Mouse (Mus musculus) lung, postnatal 0 days (tissue): ENCODE data around the gene Gm3029. TPM values are rescaled to one million over a fixed set of nuclear protein-coding genes. Genes with fewer than 3 reads are reported as not detected.
"Not testable (repeated sequence)": the region's sequence is repeated elsewhere in the genome, so short reads cannot be mapped to it uniquely, and the experiment has no call there.

ENCODE experiments used
- ATAC-seq: fragments of 200-750 bp; cut with Nextera tagmentation; 2 replicates; pipeline ENCODE4 v1.8.0; 2017; ENCODE audit warnings: moderate library complexity
- DNase-seq: peaks from one replicate; pipeline ENCODE4 v3.0.0-alpha.2; 2016; ENCODE audit warnings: low spot score
- H3K27ac ChIP-seq: fragments of 300-500 bp; sonication (generic); 2 replicates; pipeline ENCODE4 v1.5.1; 2014; ENCODE audit warnings: antibody characterized with exemption, mild to moderate bottlenecking, low read length, mixed read lengths
- H3K27me3 ChIP-seq: fragments of 300-500 bp; sonication (generic); replicated peaks from 2 replicates; pipeline ENCODE4 v1.6.1; 2014; ENCODE audit warnings: low read length, mixed read lengths; ENCODE audit not compliant: insufficient read depth
- H3K36me3 ChIP-seq: fragments of 300-500 bp; sonication (generic); 2 replicates; pipeline ENCODE4 v1.6.1; 2014; ENCODE audit warnings: low read length, mixed read lengths; ENCODE audit not compliant: insufficient read depth
- H3K4me1 ChIP-seq: fragments of 300-500 bp; sonication (generic); 2 replicates; pipeline ENCODE4 v1.6.1; 2014; ENCODE audit warnings: antibody characterized with exemption, low read depth, low read length, mixed read lengths; ENCODE audit not compliant: insufficient read depth
- H3K4me2 ChIP-seq: fragments of 300-500 bp; sonication (generic); replicated peaks from 2 replicates; pipeline ENCODE4 v1.6.1; 2014; ENCODE audit warnings: low read depth, mild to moderate bottlenecking, low read length, moderate library complexity, mixed read lengths
- H3K4me3 ChIP-seq: fragments of 300-500 bp; sonication (generic); 2 replicates; pipeline ENCODE4 v1.5.1; 2014; ENCODE audit warnings: low read depth, low read length
- H3K9ac ChIP-seq: fragments of 300-500 bp; sonication (generic); replicated peaks from 2 replicates; pipeline ENCODE4 v1.6.1; 2014; ENCODE audit warnings: low read depth, mild to moderate bottlenecking
- H3K9me3 ChIP-seq: fragments of 300-500 bp; sonication (generic); 2 replicates; pipeline ENCODE4 v1.6.1; 2016; ENCODE audit warnings: low read length, mixed read lengths
- WGBS: fragments of 180-500 bp; shearing (Covaris S2); extraction: QIAGEN DNeasy Blood & Tissue Kit; methylation state at CpG from one replicate; pipeline ENCODE4 v1.1.7; 2014; 5-methylcytosine and 5-hydroxymethylcytosine counted together
- polyA plus RNA-seq: library from polyadenylated mRNA; unstranded; fragments of >200 nt; fragmentation: Nextera tagmentation; extraction: Ambion mirVana; gene quantifications from 2 replicates; pipeline ENCODE4 v1.2.1, GENCODE M21; 2015

Gm3029 gene
- polyA plus RNA-seq, result not detected in 2 replicates

GRCm38 (mm10) chr14:3931456-3931855 lies at the start of gene Gm3029:
TSS of gene Gm3029 (plus strand) at chr14:3931756.
- not testable (repeated sequence) for H3K4me2 ChIP-seq, DNase-seq, H3K9me3 ChIP-seq, H3K4me1 ChIP-seq, H3K4me3 ChIP-seq, ATAC-seq, H3K36me3 ChIP-seq, H3K27ac ChIP-seq, H3K9ac ChIP-seq, H3K27me3 ChIP-seq
- no CpG with 5 or more reads among the region's 2 CpGs for WGBS

GRCm38 (mm10) chr14:3883872-3884271 lies 47.7 kb upstream of the Gm3029 start, which contains the start of gene Gm2916:
TSS of gene Gm2916 (plus strand) at chr14:3884172.
- H3K36me3 ChIP-seq, H3K4me3 ChIP-seq, H3K9me3 ChIP-seq, ATAC-seq, H3K9ac ChIP-seq, H3K4me1 ChIP-seq, H3K27ac ChIP-seq, DNase-seq, H3K27me3 ChIP-seq, H3K4me2 ChIP-seq: not testable (repeated sequence)
- no CpG with 5 or more reads among the region's 1 CpGs for WGBS

- not testable (repeated sequence) for H3K36me3 ChIP-seq, H3K4me3 ChIP-seq, H3K27ac ChIP-seq, H3K27me3 ChIP-seq, ATAC-seq, H3K4me2 ChIP-seq, H3K9ac ChIP-seq, H3K9me3 ChIP-seq, DNase-seq, H3K4me1 ChIP-seq
- no CpG with 5 or more reads among the region's 2 CpGs for WGBS
Measured at GRCm38 (mm10) chr14:3963247-3963646, 31.7 kb downstream of the Gm3029 start, which contains the start of gene Gm3095. TSS of gene Gm3095 (plus strand) at chr14:3963547.

Other genes starting within 250 kb of the Gm3029 start
- gene Gm3043, start 243.0 kb upstream of the Gm3029 start, polyA plus RNA-seq, result not detected in 2 replicates
- gene Gm3002, start 121.7 kb upstream of the Gm3029 start, polyA plus RNA-seq, result not detected in 2 replicates
- not detected in 2 replicates for gene Gm3033, start 85.5 kb upstream of the Gm3029 start, polyA plus RNA-seq
- gene Gm2916, start 47.6 kb upstream of the Gm3029 start, polyA plus RNA-seq, result not detected in 2 replicates
- gene Gm3095, start 31.8 kb downstream of the Gm3029 start, polyA plus RNA-seq, result 0.27 TPM in 1 of 2 replicates, not detected in the other
- not detected in 2 replicates for gene Gm3099, start 66.6 kb downstream of the Gm3029 start, polyA plus RNA-seq
- gene Gm5796, start 92.2 kb downstream of the Gm3029 start, polyA plus RNA-seq, result not detected in 2 replicates
- not detected in 2 replicates for gene Gm3115, start 152.4 kb downstream of the Gm3029 start, polyA plus RNA-seq
- 0.07 and 0.38 TPM in 2 replicates for gene Gm8108, start 178.8 kb downstream of the Gm3029 start, polyA plus RNA-seq
- gene Gm3127, start 233.3 kb downstream of the Gm3029 start, polyA plus RNA-seq, result not detected in 2 replicates